Mouse (Mus musculus) hindbrain, embryonic 11.5 days (tissue): ENCODE measurements around the gene Acat2. TPM values are rescaled to one million over a fixed set of nuclear protein-coding genes. Genes with fewer than 3 reads are reported as not detected.
A peak's percentile ranks its signal among the peaks of the same experiment; 100 is the strongest.
"Not testable (repeated sequence)": the region's sequence is repeated elsewhere in the genome, so short reads cannot be mapped to it uniquely, and the experiment has no call there.

ENCODE experiments used
- ATAC-seq: fragments of 200-750 bp; cut with Nextera tagmentation; 2 replicates; pipeline ENCODE4 v1.8.0; 2017; ENCODE audit warnings: mild to moderate bottlenecking, moderate TSS enrichment, moderate library complexity; ENCODE audit not compliant: low FRiP score
- DNase-seq: peaks from one replicate; pipeline ENCODE4 v3.0.0-alpha.2; 2015; ENCODE audit warnings: low spot score
- H3K27ac ChIP-seq: fragments of 300-500 bp; sonication (generic); 2 replicates; pipeline ENCODE4 v1.5.1; 2014; ENCODE audit warnings: mild to moderate bottlenecking, low read depth, low read length
- H3K27me3 ChIP-seq: fragments of 300-500 bp; sonication (generic); 2 replicates; pipeline ENCODE4 v1.6.1; 2014; ENCODE audit warnings: mild to moderate bottlenecking, low read length, moderate library complexity, mixed read lengths; ENCODE audit not compliant: control insufficient read depth, insufficient read depth
- H3K36me3 ChIP-seq: fragments of 300-500 bp; sonication (generic); 2 replicates; pipeline ENCODE4 v1.6.1; 2014; ENCODE audit warnings: mild to moderate bottlenecking, low read length, moderate library complexity, mixed read lengths; ENCODE audit not compliant: control insufficient read depth, insufficient read depth
- H3K4me1 ChIP-seq: fragments of 300-500 bp; sonication (generic); replicated peaks from 2 replicates; pipeline ENCODE4 v1.6.1; 2014; ENCODE audit warnings: low read length, mixed read lengths; ENCODE audit not compliant: control insufficient read depth, insufficient read depth
- H3K4me2 ChIP-seq: fragments of 300-500 bp; sonication (generic); replicated peaks from 2 replicates; pipeline ENCODE4 v1.6.1; 2014; ENCODE audit warnings: mild to moderate bottlenecking, low read depth, low read length
- H3K4me3 ChIP-seq: fragments of 300-500 bp; sonication (generic); 2 replicates; pipeline ENCODE4 v1.5.1; 2014; ENCODE audit warnings: low read depth, low read length
- H3K9ac ChIP-seq: fragments of 300-500 bp; sonication (generic); 2 replicates; pipeline ENCODE4 v1.6.1; 2014; ENCODE audit warnings: low read depth, low read length
- H3K9me3 ChIP-seq: fragments of 300-500 bp; sonication (generic); 2 replicates; pipeline ENCODE4 v1.6.1; 2016; ENCODE audit warnings: low read length; ENCODE audit not compliant: control insufficient read depth
- WGBS: fragments of 180-500 bp; shearing (Covaris S2); extraction: QIAGEN DNeasy Blood & Tissue Kit; methylation state at CpG from one replicate; pipeline ENCODE4 v1.1.7; 2014; 5-methylcytosine and 5-hydroxymethylcytosine counted together
- polyA plus RNA-seq: library from polyadenylated mRNA; unstranded; fragments of >200 nt; fragmentation: Nextera tagmentation; extraction: Ambion mirVana; gene quantifications from 2 replicates; pipeline ENCODE4 v1.2.1, GENCODE M21; 2014

Acat2 gene
- polyA plus RNA-seq = 244 and 372 TPM in 2 replicates

GRCm38 (mm10) chr17:12960331-12960873 lies at the start of gene Acat2:
Gene Acat2 (minus strand): TSS chr17:12960747.
- Histone ChIP-seq H3K27ac (peak within 1 kb of the TSS; percentile 82), H3K4me1 (0 out of 2 replicates have a peak, but pooled peaks cover 3% of the 10 kb centered on the region), H3K36me3 (0 out of 2 replicates have a peak, but pooled peaks cover 2% of the 10 kb centered on the region), H3K4me3 (peak within 1 kb of the TSS; percentile 62), H3K9me3 (no peaks in the 10 kb centered on the region), H3K4me2 (peak within 1 kb of the TSS; percentile 56), H3K9ac (peak within 1 kb of the TSS; percentile 64), H3K27me3 (no peaks in the 10 kb centered on the region)
- under 1% methylated on average over 42 of the region's 42 CpGs for WGBS
- DNase-seq (peak; percentile 93), ATAC-seq (peak; percentile 99)

GRCm38 (mm10) chr17:13009887-13010286 lies 49.3 kb upstream of the Acat2 start:
- ATAC-seq = no peak
- Histone ChIP-seq H3K9me3 (no peaks in the 10 kb centered on the region), H3K36me3 (no peaks in the 10 kb centered on the region), H3K27ac (no peak overlapping the region), H3K27me3 (no peaks in the 10 kb centered on the region), H3K9ac (no peak overlapping the region), H3K4me3 (no peak overlapping the region), H3K4me2 (no peak overlapping the region), H3K4me1 (no peaks in the 10 kb centered on the region)
- 51% methylated on average over 3 of the region's 3 CpGs for WGBS
- peak; percentile 42 for DNase-seq

GRCm38 (mm10) chr17:13008528-13008927 lies 48.0 kb upstream of the Acat2 start:
- H3K4me2 ChIP-seq = peak overlapping the region; percentile 67
- H3K27me3 ChIP-seq = no peaks in the 10 kb centered on the region
- 2% methylated on average over 10 of the region's 10 CpGs for WGBS
- no peaks in the 10 kb centered on the region for H3K9me3 ChIP-seq
- no peaks in the 10 kb centered on the region for H3K4me1 ChIP-seq
- DNase-seq (peak; percentile 12), ATAC-seq (no peak)
- peak overlapping the region; percentile 68 for H3K9ac ChIP-seq
- H3K4me3 ChIP-seq = peak overlapping the region; percentile 88
- H3K36me3 ChIP-seq = no peaks in the 10 kb centered on the region
- H3K27ac ChIP-seq = peak overlapping the region; percentile 83; the same call in 1 of the 2 replicates

- no peaks in the 10 kb centered on the region for H3K9me3 ChIP-seq
- under 1% methylated on average over 60 of the region's 76 CpGs for WGBS
- H3K4me1 ChIP-seq = no peaks in the 10 kb centered on the region
- H3K4me3 ChIP-seq = peak overlapping the region; percentile 88
- peak; percentile 97 for DNase-seq
- no peaks in the 10 kb centered on the region for H3K27me3 ChIP-seq
- no peaks in the 10 kb centered on the region for H3K36me3 ChIP-seq
- H3K9ac ChIP-seq = peak overlapping the region; percentile 68
- H3K27ac ChIP-seq = peak overlapping the region; percentile 83
- H3K4me2 ChIP-seq = peak overlapping the region; percentile 67
- peak; percentile 98 for ATAC-seq
Measured at GRCm38 (mm10) chr17:13007730-13008425, 47.3 kb upstream of the Acat2 start.

- Histone ChIP-seq H3K27ac (peak overlapping the region; percentile 83; the same call in 1 of the 2 replicates), H3K9ac (no peak overlapping the region), H3K36me3 (no peaks in the 10 kb centered on the region), H3K27me3 (no peaks in the 10 kb centered on the region), H3K4me2 (peak overlapping the region; percentile 67), H3K4me1 (no peaks in the 10 kb centered on the region), H3K9me3 (no peaks in the 10 kb centered on the region), H3K4me3 (peak overlapping the region; percentile 88; the same call in 1 of the 2 replicates)
- 53% methylated on average over 5 of the region's 5 CpGs for WGBS
- no peak for ATAC-seq
- DNase-seq = peak; percentile 10
Measured at GRCm38 (mm10) chr17:13006984-13007383, 46.4 kb upstream of the Acat2 start.

GRCm38 (mm10) chr17:13006546-13006945 lies 46.0 kb upstream of the Acat2 start, which contains the start of gene Sod2:
Gene Sod2 (plus strand): TSS chr17:13006846.
- not testable (repeated sequence) for H3K4me1 ChIP-seq, DNase-seq, H3K9me3 ChIP-seq, H3K36me3 ChIP-seq, ATAC-seq, H3K27me3 ChIP-seq
- WGBS = 94% methylated on average over 2 of the region's 2 CpGs
- H3K4me3 ChIP-seq = peak within 1 kb of the TSS; percentile 88
- H3K9ac ChIP-seq = peak within 1 kb of the TSS; percentile 52
- peak within 1 kb of the TSS; percentile 83 for H3K27ac ChIP-seq
- H3K4me2 ChIP-seq = peak within 1 kb of the TSS; percentile 67

- not testable (repeated sequence) for DNase-seq, H3K4me2 ChIP-seq, H3K4me1 ChIP-seq, H3K36me3 ChIP-seq, H3K9ac ChIP-seq, H3K27ac ChIP-seq, H3K27me3 ChIP-seq, ATAC-seq, H3K4me3 ChIP-seq, H3K9me3 ChIP-seq
- WGBS = 86% methylated on average over 2 of the region's 2 CpGs
Measured at GRCm38 (mm10) chr17:13004436-13004835, 43.9 kb upstream of the Acat2 start.

DNA sequence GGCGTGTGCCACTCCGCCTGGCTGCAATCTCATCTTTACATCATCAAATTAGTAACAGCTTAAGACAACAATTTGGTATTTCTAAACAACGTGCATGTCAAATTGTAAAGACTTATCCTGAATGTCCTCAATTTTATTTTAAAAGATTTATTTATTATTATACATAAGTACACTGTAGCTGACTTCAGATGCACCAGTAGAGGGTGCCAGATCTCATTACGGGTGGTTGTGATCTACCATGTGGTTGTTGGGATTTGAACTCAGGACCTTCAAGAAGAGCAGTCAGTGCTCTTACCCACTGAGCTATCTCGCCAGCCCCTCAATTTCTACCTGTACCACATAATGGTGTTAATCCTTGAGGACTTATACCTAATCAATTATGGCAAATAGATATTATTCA lies 41.7 kb upstream of the Acat2 start:
- H3K9me3 ChIP-seq, H3K27me3 ChIP-seq, ATAC-seq, H3K27ac ChIP-seq, H3K36me3 ChIP-seq, H3K4me3 ChIP-seq, H3K9ac ChIP-seq, H3K4me2 ChIP-seq, DNase-seq, H3K4me1 ChIP-seq: not testable (repeated sequence)
- WGBS = 93% methylated on average over 5 of the region's 5 CpGs

- Histone ChIP-seq H3K4me3 (no peak overlapping the region), H3K36me3 (no peaks in the 10 kb centered on the region), H3K9me3 (no peaks in the 10 kb centered on the region), H3K27ac (no peak overlapping the region), H3K4me2 (no peak overlapping the region), H3K9ac (no peak overlapping the region), H3K27me3 (no peaks in the 10 kb centered on the region), H3K4me1 (no peaks in the 10 kb centered on the region)
- 78% methylated on average over 6 of the region's 6 CpGs for WGBS
- no peak for DNase-seq
- ATAC-seq = no peak
Measured at GRCm38 (mm10) chr17:12999069-12999468, 38.5 kb upstream of the Acat2 start.
